Comparison of ENCODE assay signal across 33 mouse cellular contexts in the genomic region with DNA sequence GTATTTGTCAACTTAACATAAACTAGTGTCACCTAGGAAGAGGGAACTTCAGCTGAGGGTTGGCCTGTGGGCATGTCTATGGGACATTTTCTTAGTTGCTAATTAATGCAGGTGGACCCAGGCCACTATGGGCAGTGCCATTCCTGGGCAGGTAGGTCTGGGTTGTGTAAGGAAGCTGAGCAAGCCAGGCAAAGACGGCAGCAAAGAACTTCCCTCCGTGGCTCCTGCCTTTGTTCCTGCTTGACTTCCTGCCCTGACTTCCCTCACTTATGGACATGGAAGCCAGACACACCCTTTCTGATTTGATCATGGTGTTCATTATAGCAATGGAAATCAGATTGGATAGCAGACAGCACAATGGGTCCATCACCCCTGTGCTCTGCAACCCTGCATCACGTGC. TPM values are rescaled to one million over a fixed set of nuclear protein-coding genes. Genes with fewer than 3 reads are reported as not detected.
"Had no signal": no experiment of that assay in that cellular context is flagged by ENCODE, and none has a peak within 500 bp of the region (broad histone marks: within the 10 kb centered on the region; RNA-seq: fewer than 3 reads in every experiment).

No protein-coding gene starts in this region.

- H3K9me3 ChIP-seq: limb, embryonic 10.5 days; limb, embryonic 12.5 days; limb, embryonic 13.5 days; limb, embryonic 15.5 days; liver, embryonic 12.5 days; liver, embryonic 13.5 days; liver, embryonic 15.5 days; lung, embryonic 15.5 days; megakaryocyte, embryonic 14.5 days; midbrain, embryonic 10.5 days; midbrain, embryonic 12.5 days; midbrain, embryonic 13.5 days; midbrain, embryonic 15.5 days; neural tube, embryonic 12.5 days had no signal

- ATAC-seq: liver, embryonic 12.5 days; liver, postnatal 0 days; lung, postnatal 0 days; midbrain, embryonic 13.5 days; midbrain, embryonic 15.5 days; midbrain, embryonic 16.5 days had no signal

- H3K4me1 ChIP-seq: limb, embryonic 12.5 days; limb, embryonic 13.5 days; limb, embryonic 15.5 days; lung, embryonic 15.5 days; neural tube, embryonic 12.5 days had no signal

- H3K4me3 ChIP-seq: limb, embryonic 10.5 days; limb, embryonic 12.5 days; limb, embryonic 13.5 days; limb, embryonic 15.5 days; liver, embryonic 12.5 days; liver, embryonic 13.5 days; liver, embryonic 15.5 days; lung, embryonic 15.5 days; megakaryocyte, embryonic 14.5 days; midbrain, embryonic 10.5 days; midbrain, embryonic 12.5 days; midbrain, embryonic 13.5 days; midbrain, embryonic 15.5 days; myocyte; neural tube, embryonic 12.5 days had no signal

- H3K9ac ChIP-seq: limb, embryonic 12.5 days; limb, embryonic 13.5 days; limb, embryonic 15.5 days; liver, embryonic 12.5 days; liver, embryonic 13.5 days; liver, embryonic 14.5 days; liver, embryonic 15.5 days; liver, postnatal 0 days; lung, embryonic 14.5 days; lung, embryonic 15.5 days; midbrain, embryonic 12.5 days; midbrain, embryonic 13.5 days; midbrain, embryonic 15.5 days; neural tube, embryonic 12.5 days had no signal

- H3K27me3 ChIP-seq: limb, embryonic 12.5 days; limb, embryonic 13.5 days; limb, embryonic 15.5 days; liver, embryonic 12.5 days; liver, embryonic 13.5 days; liver, embryonic 15.5 days; lung, embryonic 15.5 days; midbrain, embryonic 12.5 days; midbrain, embryonic 13.5 days; midbrain, embryonic 15.5 days; neural tube, embryonic 12.5 days had no signal

- H3K27ac ChIP-seq: limb, embryonic 10.5 days; limb, embryonic 12.5 days; limb, embryonic 13.5 days; limb, embryonic 15.5 days; liver, embryonic 12.5 days; liver, embryonic 13.5 days; liver, embryonic 14.5 days; liver, embryonic 15.5 days; lung, embryonic 15.5 days; macrophage; midbrain, embryonic 10.5 days; midbrain, embryonic 13.5 days; midbrain, embryonic 15.5 days; neural tube, embryonic 12.5 days had no signal

- H3K4me2 ChIP-seq: limb, embryonic 12.5 days; limb, embryonic 13.5 days; limb, embryonic 15.5 days; liver, embryonic 11.5 days; liver, embryonic 12.5 days; liver, embryonic 13.5 days; liver, embryonic 15.5 days; lung, embryonic 14.5 days; lung, embryonic 15.5 days; midbrain, embryonic 11.5 days; midbrain, embryonic 12.5 days; midbrain, embryonic 13.5 days; midbrain, embryonic 15.5 days; neural tube, embryonic 12.5 days had no signal

- H3K36me3 ChIP-seq: limb, embryonic 10.5 days; limb, embryonic 12.5 days; limb, embryonic 13.5 days; limb, embryonic 15.5 days; liver, embryonic 12.5 days; liver, embryonic 13.5 days; liver, embryonic 15.5 days; lung, embryonic 15.5 days; midbrain, embryonic 13.5 days; midbrain, embryonic 15.5 days; neural tube, embryonic 12.5 days had no signal

- DNase-seq: left cerebral cortex, postnatal 4 days; liver; liver, embryonic 13.5 days; liver, postnatal 0 days; lung, adult 18-20 months; lung, adult 2 months; lung, embryonic 14.5 days; lung, postnatal 10 days; lung, postnatal 14 days; lung, postnatal 36 days; lung, postnatal 4 days; midbrain, embryonic 14.5 days had no signal

RNA-seq across cellular contexts. Expression of a gene that starts 49.7 kb away (rescaled TPM):
- polyA plus RNA-seq: limb, embryonic 10.5 days; liver, embryonic 11.5 days; liver, embryonic 12.5 days; liver, embryonic 13.5 days; liver, embryonic 14.5 days; liver, embryonic 15.5 days; liver, embryonic 16.5 days; liver, postnatal 0 days; lung, embryonic 14.5 days; lung, embryonic 15.5 days; lung, postnatal 0 days; macrophage had no signal
